Mouse (Mus musculus): ENCODE data around the gene Fbxw11. TPM values are rescaled to one million over a fixed set of nuclear protein-coding genes. Genes with fewer than 3 reads are reported as not detected.

Gene Fbxw11
- polyA plus RNA-seq, 1 experiment from 2014 or later, result 84.9 TPM

DNA sequence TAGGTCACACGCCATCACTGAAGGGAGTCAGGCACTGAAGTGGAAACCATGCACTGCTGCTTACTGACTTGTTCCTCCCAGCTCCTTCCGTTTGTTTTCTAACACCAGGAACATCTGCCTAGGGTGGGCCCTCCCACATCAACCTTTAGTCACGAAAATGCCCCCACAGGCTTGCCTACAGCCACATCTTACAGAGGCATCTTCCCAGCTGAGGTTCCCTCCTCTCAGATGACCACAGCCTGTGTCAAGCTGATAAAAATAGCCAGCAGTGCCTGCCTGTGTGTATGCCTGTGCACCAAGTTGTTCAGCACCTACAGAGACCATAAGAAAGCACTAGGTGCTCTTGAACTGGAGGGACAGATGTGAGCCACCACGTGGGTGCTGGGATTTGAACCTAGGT lies 106.3 kb downstream of the Fbxw11 start:
- Histone ChIP-seq H3K4me3 (no peak overlapping the region), H3K36me3 (peaks cover 33% of the 10 kb centered on the region), H3K9ac (no peak overlapping the region), H3K4me2 (no peak overlapping the region), H3K27ac (no peak overlapping the region), H3K4me1 (0 out of 2 replicates have a peak, but pooled peaks cover 7% of the 10 kb centered on the region), H3K27me3 (no peaks in the 10 kb centered on the region), H3K9me3 (no peaks in the 10 kb centered on the region)
- WGBS, result 68% methylated on average over 4 of the region's 4 CpGs
- no peak for ATAC-seq (ENCODE audit: borderline replicate concordance, extremely low read depth, low FRiP score, low TSS enrichment)

DNA sequence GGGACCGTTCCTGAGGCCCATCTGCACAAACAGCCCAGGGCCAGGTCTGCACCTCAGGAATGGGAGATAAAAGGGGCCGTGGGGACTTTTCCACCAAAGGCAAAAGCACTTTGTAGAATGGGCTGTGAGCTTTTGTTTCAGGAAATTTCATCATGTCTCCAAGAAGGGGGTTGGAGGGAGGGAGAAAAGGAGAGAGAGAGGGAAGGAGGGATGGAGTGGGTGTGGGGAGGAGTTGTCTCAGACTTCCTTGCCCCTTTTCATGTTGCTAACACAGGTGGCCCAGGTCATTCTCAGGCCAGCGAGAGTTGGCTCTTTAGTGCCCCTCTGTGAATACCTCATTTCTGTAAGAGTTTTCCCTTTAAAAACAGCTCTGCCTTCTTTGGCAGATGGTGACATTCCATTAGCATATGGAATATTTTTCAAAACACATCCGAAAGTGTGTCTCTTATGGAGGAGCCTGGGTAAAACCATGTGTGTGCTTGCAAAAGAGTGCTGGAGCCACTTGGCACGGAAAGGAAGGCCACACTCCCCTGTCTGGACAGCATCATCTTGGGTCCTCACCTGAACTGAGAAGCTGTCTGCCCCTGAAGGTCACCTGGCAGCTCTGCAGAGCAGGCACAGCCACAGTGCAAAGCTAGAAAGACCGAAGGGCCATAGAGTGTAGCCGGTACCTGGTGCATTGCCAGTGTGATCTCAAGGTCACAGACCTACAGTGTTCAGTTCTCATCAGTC lies 109.5 kb downstream of the Fbxw11 start:
- WGBS, result 43% methylated on average over 7 of the region's 7 CpGs
- H3K9me3 ChIP-seq, result no peaks in the 10 kb centered on the region
- no peak overlapping the region for H3K4me2 ChIP-seq
- peaks cover 5% of the 10 kb centered on the region for H3K36me3 ChIP-seq
- peak; percentile 41; the same call in 1 of the 2 replicates for ATAC-seq (ENCODE audit: borderline replicate concordance, extremely low read depth, low FRiP score, low TSS enrichment)
- H3K9ac ChIP-seq, result no peak overlapping the region
- no peak overlapping the region for H3K4me3 ChIP-seq
- H3K27ac ChIP-seq, result peak overlapping the region; percentile 18; the same call in 1 of the 2 replicates
- no peaks in the 10 kb centered on the region for H3K27me3 ChIP-seq
- H3K4me1 ChIP-seq, result 0 out of 2 replicates have a peak, but pooled peaks cover 7% of the 10 kb centered on the region

DNA sequence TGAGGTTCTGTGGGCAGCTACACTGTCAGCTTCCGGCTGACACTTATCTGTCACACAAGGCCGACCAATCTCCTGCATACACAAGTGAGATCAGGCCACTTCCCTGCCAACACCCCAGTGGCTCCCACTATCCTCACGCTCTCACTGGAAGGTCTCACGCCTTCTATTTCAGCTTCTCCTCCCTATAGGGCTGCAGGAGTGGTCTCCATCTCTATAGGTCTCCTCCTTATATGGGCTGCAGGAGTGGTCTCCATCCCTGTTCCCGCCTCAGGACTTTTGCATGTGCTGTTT lies 110.0 kb downstream of the Fbxw11 start:
- 0 out of 2 replicates have a peak, but pooled peaks have one; percentile 37 for ATAC-seq (ENCODE audit: borderline replicate concordance, extremely low read depth, low FRiP score, low TSS enrichment)
- Histone ChIP-seq H3K9ac (no peak overlapping the region), H3K27me3 (no peaks in the 10 kb centered on the region), H3K27ac (no peak overlapping the region), H3K9me3 (no peaks in the 10 kb centered on the region), H3K4me3 (no peak overlapping the region), H3K4me1 (0 out of 2 replicates have a peak, but pooled peaks cover 7% of the 10 kb centered on the region), H3K4me2 (no peak overlapping the region), H3K36me3 (no peaks in the 10 kb centered on the region)
- WGBS, result 55% methylated on average over 5 of the region's 5 CpGs

DNA sequence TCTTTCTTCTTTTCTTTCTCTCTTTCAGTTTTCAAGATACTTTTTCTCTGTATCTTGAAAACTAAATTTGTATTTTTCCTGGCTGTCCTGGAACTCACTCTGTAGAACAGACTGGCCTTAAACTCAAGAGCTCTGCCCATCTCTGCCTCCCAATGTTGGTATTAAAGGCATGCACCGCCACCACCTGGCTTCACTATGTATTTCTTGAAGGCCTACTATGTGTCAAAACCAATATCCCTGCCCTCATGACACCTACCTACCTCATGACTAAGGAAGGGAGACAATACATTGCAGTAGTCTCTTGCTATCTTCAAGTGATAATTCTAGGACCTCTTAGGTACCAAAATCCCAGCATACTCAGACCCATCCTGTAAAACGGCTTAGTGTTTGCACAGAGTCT lies 110.8 kb downstream of the Fbxw11 start:
- WGBS, result 83% methylated on average over 2 of the region's 2 CpGs
- no peak for ATAC-seq (ENCODE audit: borderline replicate concordance, extremely low read depth, low FRiP score, low TSS enrichment)
- 0 out of 2 replicates have a peak, but pooled peaks cover 7% of the 10 kb centered on the region for H3K4me1 ChIP-seq
- no peaks in the 10 kb centered on the region for H3K36me3 ChIP-seq
- H3K4me2 ChIP-seq, result no peak overlapping the region
- no peaks in the 10 kb centered on the region for H3K27me3 ChIP-seq
- H3K9ac ChIP-seq, result no peak overlapping the region
- H3K9me3 ChIP-seq, result no peaks in the 10 kb centered on the region
- no peak overlapping the region for H3K27ac ChIP-seq
- no peak overlapping the region for H3K4me3 ChIP-seq

GRCm38 (mm10) chr11:32762773-32763172 lies 120.2 kb downstream of the Fbxw11 start:
- 45% methylated on average over 3 of the region's 3 CpGs for WGBS
- Histone ChIP-seq H3K27me3 (no peaks in the 10 kb centered on the region), H3K36me3 (no peaks in the 10 kb centered on the region), H3K4me2 (no peak overlapping the region), H3K9ac (no peak overlapping the region), H3K4me1 (0 out of 2 replicates have a peak, but pooled peaks cover 5% of the 10 kb centered on the region), H3K27ac (no peak overlapping the region), H3K4me3 (no peak overlapping the region), H3K9me3 (no peaks in the 10 kb centered on the region)
- no peak for ATAC-seq (ENCODE audit: borderline replicate concordance, extremely low read depth, low FRiP score, low TSS enrichment)

DNA sequence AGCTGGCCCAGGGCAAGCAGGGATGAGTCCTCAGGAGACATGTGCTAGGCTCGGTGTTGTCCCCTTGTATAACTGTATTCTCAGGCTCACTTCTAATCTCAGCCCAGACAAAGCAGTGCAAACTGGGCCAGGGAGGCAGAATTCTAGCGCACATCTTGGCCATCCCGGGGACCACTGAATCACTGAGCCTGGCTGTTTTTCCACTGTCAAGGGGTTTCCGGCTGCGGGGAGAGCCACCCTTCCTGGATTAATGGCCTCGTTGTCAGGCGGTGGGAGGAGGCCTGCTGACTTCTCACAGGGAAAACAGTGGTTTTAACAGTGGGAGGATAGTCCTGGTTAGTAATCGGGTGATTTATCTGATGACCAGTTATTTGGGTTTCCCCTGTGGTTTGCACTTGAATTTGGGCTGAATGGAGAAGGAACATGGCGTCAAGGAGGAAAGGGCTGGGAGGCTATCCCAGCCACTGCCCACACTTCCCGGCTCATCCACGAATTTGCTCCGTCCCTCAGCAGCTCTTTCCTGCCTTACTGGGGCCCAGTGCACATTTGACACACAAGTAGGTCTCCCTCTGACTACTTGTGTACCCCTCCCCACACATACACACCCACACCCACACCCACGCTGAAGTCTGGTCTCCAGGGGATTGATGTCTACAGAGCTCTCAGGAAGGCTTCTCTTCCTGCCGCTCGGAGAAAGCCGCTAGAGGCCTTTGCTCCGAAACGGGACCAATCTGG lies 125.1 kb downstream of the Fbxw11 start:
- Histone ChIP-seq H3K9ac (no peak overlapping the region), H3K27me3 (no peaks in the 10 kb centered on the region), H3K36me3 (no peaks in the 10 kb centered on the region), H3K4me1 (0 out of 2 replicates have a peak, but pooled peaks cover 5% of the 10 kb centered on the region), H3K4me2 (no peak overlapping the region), H3K27ac (no peak overlapping the region), H3K9me3 (no peaks in the 10 kb centered on the region), H3K4me3 (no peak overlapping the region)
- no peak for ATAC-seq (ENCODE audit: borderline replicate concordance, extremely low read depth, low FRiP score, low TSS enrichment)
- WGBS, result 58% methylated on average over 18 of the region's 18 CpGs

DNA sequence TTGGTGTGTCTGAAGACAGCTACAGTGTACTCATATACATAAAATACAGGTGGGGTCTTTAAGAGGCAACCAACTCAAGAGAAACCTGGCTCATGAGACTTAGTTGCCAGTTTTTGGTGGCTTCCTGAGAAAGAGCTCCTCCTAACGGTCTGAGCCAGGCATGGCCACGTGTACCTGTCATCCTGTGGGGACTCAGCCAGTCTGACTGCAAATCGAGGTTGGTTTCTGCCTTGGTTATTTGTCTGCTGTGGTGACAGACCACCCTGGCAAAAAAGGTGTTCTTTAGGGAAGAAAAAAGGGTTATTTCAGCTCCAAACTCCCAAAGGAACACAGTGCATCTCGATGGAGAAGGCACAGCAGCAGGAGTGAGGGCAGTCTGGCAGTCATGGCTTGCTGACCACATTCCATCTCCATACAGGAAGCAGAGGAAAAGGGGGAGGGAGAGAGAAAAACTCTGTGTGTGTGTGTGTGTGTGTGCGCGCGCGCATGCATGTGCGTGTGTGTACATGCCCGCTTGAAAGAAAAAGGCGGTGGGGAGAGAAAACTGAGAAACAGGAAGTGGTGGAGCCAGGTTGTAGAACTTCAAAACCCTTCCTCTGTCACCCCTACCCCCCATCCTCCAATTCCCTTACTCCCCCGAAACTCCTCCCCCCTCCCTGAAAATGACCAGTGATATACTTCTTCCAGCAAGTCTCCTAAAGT lies 126.3 kb downstream of the Fbxw11 start:
- Histone ChIP-seq H3K27me3 (no peaks in the 10 kb centered on the region), H3K27ac (no peak overlapping the region), H3K4me3 (no peak overlapping the region), H3K4me1 (no peaks in the 10 kb centered on the region), H3K9ac (no peak overlapping the region), H3K9me3 (no peaks in the 10 kb centered on the region), H3K4me2 (no peak overlapping the region), H3K36me3 (no peaks in the 10 kb centered on the region)
- 71% methylated on average over 12 of the region's 12 CpGs for WGBS
- no peak for ATAC-seq (ENCODE audit: borderline replicate concordance, extremely low read depth, low FRiP score, low TSS enrichment)

DNA sequence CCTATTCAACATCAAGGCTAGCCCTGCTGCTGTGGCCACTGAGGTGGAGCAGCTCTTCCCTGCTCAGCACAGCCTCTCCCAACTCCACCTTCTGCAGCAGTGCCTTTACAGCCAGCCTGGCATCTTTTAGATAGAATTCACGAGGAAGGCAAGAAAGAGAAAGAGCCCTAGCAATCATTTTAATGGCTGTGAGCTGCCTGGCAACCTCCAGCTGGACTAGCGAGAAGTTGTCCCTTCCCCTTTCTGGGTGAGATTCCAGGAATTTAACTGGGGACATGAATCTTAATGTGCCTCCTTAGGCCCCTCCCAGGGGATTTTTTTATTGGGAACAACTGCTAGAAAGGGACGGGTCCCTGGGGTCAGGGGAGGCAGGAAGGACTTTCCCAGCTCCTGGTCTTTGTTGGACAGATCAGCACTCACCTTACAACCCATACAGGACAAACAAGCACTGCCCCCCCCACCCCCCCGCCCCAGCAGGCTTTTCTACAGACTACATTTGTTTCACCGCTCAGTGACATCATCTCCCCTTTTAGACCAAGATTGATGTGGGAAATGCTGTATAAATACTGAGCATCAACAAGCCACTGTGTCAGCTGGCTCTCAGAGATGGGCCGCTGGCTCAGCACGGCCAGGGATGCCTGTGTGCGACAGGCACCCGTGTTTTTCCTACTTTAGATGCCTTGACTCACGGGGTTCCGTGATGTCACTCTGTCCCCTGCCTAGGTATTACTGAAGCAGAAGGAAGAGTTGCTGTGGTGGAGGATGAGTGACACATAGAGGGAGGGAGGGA lies 138.4 kb downstream of the Fbxw11 start:
- H3K4me3 ChIP-seq, result no peak overlapping the region
- no peak overlapping the region for H3K9ac ChIP-seq
- no peaks in the 10 kb centered on the region for H3K27me3 ChIP-seq
- H3K4me1 ChIP-seq, result 0 out of 2 replicates have a peak, but pooled peaks cover 8% of the 10 kb centered on the region
- no peaks in the 10 kb centered on the region for H3K9me3 ChIP-seq
- no peak for ATAC-seq (ENCODE audit: borderline replicate concordance, extremely low read depth, low FRiP score, low TSS enrichment)
- 19% methylated on average over 9 of the region's 11 CpGs for WGBS
- no peaks in the 10 kb centered on the region for H3K36me3 ChIP-seq
- H3K4me2 ChIP-seq, result no peak overlapping the region
- no peak overlapping the region for H3K27ac ChIP-seq

- 0 out of 2 replicates have a peak, but pooled peaks cover 8% of the 10 kb centered on the region for H3K4me1 ChIP-seq
- H3K27me3 ChIP-seq, result no peaks in the 10 kb centered on the region
- no peaks in the 10 kb centered on the region for H3K36me3 ChIP-seq
- 31% methylated on average over 2 of the region's 2 CpGs for WGBS
- H3K4me3 ChIP-seq, result no peak overlapping the region
- H3K9me3 ChIP-seq, result no peaks in the 10 kb centered on the region
- ATAC-seq (ENCODE audit: borderline replicate concordance, extremely low read depth, low FRiP score, low TSS enrichment), result no peak
- H3K4me2 ChIP-seq, result no peak overlapping the region
- no peak overlapping the region for H3K9ac ChIP-seq
- H3K27ac ChIP-seq, result no peak overlapping the region
Measured at GRCm38 (mm10) chr11:32781633-32782404, 139.3 kb downstream of the Fbxw11 start.

GRCm38 (mm10) chr11:32782724-32783123 lies 140.2 kb downstream of the Fbxw11 start:
- H3K27ac ChIP-seq, result no peak overlapping the region
- no peak for ATAC-seq (ENCODE audit: borderline replicate concordance, extremely low read depth, low FRiP score, low TSS enrichment)
- no peak overlapping the region for H3K4me2 ChIP-seq
- H3K4me3 ChIP-seq, result no peak overlapping the region
- 49% methylated on average over 3 of the region's 3 CpGs for WGBS
- H3K36me3 ChIP-seq, result no peaks in the 10 kb centered on the region
- no peak overlapping the region for H3K9ac ChIP-seq
- 0 out of 2 replicates have a peak, but pooled peaks cover 8% of the 10 kb centered on the region for H3K4me1 ChIP-seq
- H3K27me3 ChIP-seq, result no peaks in the 10 kb centered on the region
- no peaks in the 10 kb centered on the region for H3K9me3 ChIP-seq
